Mouse (Mus musculus) cerebellum, adult 18-20 months (tissue): ENCODE measurements around the gene B4galt3.
A peak's percentile ranks its signal among the peaks of the same experiment; 100 is the strongest.

Experiments
- DNase-seq, 2 experiments: peaks; one replicate each; pipeline ENCODE4 v3.0.0; 2021

B4galt3 gene

GRCm38 (mm10) chr1:171269848-171270572, at the start of gene B4galt3:
Gene B4galt3, plus strand, starts transcription at chr1:171270328.
- peak; percentile 98 to 99 for DNase-seq

DNA sequence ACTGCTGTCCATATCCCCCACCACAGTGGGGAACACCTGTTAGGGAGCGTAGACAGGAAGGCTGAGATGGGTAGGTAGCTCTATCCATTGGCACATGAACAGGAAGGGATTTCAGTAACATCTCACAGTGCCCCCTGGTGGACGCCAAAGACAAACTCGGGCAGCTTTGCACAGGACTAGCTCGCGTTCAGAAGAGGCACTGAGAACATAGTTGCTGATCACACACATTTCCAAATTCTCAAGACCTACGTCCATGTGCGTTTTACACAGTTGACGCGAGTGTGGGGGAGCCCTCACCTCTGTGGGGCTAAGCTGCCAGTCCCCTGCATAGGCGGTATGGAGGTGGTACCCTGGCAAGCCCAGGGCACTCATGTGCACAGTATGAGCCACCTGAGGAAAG, 49.3 kb upstream of the B4galt3 start:
- peak; percentile 84 to 89 for DNase-seq

DNA sequence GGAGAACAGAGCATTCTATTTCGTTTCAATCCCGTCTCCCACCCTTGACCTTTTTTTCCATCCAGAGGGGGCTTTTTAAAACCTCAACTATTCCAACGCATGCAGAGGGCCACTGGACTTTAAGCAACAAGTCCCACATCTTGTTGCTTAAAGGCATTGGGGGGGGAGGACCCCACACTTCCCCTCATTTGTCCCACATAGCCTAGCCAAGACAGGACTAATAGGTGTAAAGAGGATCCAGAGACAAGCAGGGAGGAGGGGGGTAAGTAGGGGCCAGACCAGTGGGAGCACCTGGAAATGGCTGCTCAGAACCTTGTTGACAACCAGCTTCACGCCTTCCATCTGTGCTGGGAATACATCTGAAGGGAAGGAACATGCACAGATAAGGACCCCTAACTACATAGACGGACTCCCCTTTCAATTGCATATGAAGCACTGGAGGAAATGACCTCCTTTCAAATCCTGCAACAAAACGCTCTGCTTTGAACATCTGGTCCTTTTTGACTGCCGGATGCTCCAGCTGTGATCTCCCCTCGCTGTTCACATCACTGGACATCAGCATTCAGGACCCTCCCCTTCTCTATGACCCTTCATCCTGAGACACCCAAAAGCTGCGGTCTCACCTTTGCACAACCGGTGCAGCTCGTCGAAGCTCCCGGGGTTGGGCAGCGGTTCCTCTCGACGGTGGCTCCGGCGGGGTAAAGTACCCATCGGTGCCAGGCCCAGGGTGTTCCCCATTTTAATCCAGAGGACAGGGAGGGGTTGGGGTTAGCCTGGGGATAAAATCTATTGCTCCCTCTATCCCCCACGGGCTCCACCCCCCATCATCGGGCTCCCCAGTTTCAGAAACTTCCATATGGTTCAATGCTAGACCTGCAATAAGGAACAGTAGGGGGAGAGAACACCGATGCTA, 48.6 kb upstream of the B4galt3 start:
- peak; percentile 27 to 39 for DNase-seq

GRCm38 (mm10) chr1:171222238-171223155, 47.6 kb upstream of the B4galt3 start, which contains the start of gene Tomm40l:
Gene Tomm40l, minus strand, starts transcription at chr1:171222514.
- peak; percentile 88 to 96 for DNase-seq

- no peak for DNase-seq
Measured at GRCm38 (mm10) chr1:171223168-171223567, 47.0 kb upstream of the B4galt3 start.

GRCm38 (mm10) chr1:171223796-171224195, 46.3 kb upstream of the B4galt3 start:
- no peak for DNase-seq

- no peak for DNase-seq
Measured at GRCm38 (mm10) chr1:171224857-171225256, 45.3 kb upstream of the B4galt3 start, which contains the start of gene Apoa2. Gene Apoa2, plus strand, starts transcription at chr1:171225054.

- DNase-seq: no peak
Measured at GRCm38 (mm10) chr1:171226780-171227179, 43.3 kb upstream of the B4galt3 start.

GRCm38 (mm10) chr1:171227879-171228278, 42.2 kb upstream of the B4galt3 start:
- no peak for DNase-seq

DNA sequence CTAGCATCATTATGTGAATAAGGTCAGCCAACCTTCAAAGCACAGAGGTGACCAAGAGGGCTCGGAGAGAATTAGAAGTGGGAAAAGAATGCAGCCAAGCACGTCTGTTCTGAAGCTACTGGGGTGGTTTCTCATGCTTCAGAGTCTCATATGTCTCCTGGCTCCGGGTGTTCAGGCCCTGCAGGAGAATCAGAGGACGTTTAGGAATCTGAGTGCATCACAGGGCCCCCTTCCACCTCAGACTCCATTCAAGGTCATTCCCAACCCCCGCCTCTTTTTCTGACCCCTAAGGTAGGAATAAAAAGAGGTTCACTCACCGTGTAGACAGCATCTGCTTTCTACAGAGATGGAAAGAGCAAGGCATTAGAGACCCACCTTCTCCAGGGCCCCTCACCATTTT, 40.4 kb upstream of the B4galt3 start:
- DNase-seq: no peak

DNA sequence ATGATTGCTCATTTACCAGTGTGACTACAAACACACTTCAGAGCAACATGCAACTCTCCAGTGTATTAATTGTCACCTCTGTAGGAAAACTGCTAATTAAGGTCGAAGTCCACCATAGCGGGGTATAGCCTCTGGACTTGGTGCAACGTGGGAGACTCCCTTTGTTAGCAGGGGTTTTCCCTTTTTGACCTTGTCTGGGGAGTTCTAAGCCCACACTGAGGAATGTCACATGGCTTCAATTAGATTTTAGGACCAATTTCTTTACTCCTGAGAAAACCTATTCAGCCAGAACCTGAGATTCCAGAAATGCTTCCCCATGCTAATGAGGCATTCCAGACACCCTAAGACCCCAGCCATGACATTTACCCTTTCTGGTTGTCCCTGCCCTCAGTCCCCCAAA, 39.9 kb upstream of the B4galt3 start:
- no peak for DNase-seq

GRCm38 (mm10) chr1:171231844-171232243, 38.3 kb upstream of the B4galt3 start:
- DNase-seq: no peak

DNA sequence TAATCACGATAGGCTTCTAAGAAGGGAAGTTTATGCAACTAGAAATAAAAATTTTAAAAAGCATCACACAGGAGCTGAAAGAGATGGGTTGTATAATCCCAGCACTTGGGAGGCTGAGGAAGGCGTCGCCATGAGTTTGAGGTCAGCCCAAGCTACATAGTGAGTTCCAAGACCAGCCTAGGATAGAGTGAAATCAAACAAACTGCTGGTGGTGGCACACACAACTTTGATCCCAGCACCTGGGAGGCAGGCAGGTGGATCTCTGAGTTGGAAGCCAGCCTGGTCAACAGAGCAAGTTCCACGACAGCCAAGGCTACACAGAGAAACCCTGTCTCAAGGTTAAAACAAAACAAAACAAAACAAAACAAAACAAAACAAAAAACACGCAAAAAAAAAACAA, 37.8 kb upstream of the B4galt3 start:
- no peak for DNase-seq

DNA sequence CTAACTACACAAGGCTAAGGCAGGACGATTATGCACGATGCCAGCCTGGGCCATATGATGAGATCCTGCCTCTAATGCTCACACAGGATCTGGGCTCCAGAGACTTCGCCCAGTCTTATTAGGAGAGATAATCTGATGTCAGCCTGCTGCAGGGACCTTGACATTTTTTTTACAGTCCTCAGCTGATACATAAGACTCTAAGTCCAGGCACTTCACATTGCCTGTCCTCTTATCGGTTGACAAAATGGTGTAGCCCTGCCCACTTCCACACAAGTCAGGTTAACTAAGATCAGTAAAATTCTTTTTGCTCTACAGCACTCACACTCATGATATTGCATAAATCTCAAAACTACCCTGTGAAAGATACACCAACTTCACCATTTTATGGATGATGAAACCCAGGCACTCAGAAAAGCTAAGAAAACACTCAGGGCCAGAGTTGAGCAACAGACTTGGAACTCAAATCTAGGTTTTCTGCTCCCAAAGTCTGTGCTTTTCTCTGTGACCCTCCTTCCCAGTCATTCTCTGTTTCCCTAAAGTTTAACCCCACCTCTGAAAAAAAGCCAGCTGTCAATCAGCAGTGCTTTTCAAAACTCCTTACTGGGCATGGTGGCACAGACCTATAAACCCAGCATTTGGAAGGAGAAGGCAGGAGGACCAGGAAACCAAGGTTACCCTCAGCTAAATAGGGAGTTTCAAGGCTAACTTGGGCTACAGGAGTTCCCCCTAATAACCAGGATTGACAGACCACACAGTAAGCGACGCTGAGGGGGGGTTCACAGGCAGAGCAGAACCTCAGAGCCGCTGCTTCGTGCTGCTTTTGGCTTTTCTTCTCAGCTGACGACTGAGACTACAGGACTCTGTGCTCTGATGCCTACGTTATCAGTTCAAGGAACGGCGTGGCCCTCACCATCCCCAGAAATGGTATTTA, 37.1 kb upstream of the B4galt3 start:
- no peak for DNase-seq

DNA sequence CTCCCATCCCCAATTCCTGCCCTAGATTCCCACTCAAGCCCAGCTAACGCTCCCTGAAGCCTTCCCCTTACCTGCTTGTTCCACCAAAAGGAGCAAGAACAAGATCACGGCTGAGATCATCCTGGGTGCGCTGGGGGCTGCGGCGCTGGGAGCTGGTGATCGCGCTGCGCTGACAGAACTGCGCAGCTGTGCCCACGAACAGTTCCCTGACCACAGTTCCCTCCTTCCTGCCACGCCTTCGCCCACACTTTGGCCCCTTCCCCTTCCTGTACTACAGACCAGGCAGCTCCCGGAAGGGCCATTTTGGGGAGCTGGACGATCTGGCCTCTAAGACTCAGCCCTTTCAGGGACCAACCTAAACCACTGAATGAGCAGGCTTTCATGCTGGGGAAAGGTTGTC, 36.0 kb upstream of the B4galt3 start, which contains the start of gene Fcer1g:
Fcer1g (minus strand) TSS at position 240 of the 400 bp plus-strand sequence.
- no peak for DNase-seq

DNA sequence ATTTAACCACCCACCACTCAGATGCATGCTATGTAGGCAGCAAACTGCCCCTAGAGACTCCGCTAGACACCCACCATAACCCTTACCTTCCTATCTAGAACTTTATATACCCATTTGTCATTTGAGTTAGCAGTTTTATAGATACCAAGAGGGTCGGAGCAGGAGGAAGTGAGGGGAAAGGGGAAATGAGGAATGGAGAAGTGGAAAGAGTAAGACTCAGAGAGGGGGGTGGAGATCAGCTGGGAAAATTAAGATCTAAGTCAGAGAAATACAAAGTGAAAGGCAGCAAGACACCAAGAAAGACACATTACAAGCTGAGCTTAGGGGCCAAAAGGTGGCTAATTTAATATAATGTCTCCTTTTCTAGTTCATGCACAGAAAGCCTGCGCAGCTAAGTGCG, 35.6 kb upstream of the B4galt3 start:
- no peak for DNase-seq

DNA sequence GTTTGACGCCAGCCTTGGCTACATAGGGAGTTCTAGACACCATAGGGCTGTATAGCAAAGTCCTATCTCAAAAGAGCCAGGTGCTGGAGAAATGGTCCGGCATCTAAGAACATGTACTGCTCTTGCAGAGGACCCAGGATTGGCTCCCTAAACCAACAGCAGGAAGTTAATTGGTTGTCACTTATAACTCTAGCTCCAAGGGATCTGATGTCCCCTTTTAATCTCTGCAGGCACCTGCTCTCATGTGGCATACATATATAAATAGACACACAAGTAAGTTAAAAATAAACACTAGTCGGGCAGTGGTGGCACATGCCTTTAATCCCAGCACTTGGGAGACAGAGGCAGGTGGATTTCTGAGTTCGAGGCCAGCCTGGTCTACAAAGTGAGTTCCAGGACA, 34.3 kb upstream of the B4galt3 start:
- no peak for DNase-seq

GRCm38 (mm10) chr1:171237438-171237837, 32.7 kb upstream of the B4galt3 start:
- no peak for DNase-seq

DNA sequence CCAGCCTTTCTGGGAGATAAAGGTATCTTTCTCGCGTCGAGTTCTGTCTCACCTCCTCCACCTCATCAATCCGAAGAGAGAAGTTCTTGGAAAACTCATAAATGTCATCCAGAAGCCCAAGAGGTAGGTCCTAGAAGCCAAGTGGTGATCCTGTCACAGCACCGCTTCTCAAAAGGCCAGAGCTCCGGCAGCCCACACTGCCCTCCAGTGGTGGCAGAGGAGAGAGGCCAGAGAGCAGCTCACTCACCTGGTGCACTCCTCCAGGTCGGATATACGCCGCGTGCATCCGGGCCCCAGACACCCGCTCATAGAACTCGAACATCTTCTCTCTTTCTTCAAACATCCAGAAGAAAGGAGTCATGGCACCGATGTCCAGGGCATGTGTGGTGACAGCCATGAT, 31.7 kb upstream of the B4galt3 start:
- DNase-seq: peak in 1 of 2 experiments; percentile 61

DNA sequence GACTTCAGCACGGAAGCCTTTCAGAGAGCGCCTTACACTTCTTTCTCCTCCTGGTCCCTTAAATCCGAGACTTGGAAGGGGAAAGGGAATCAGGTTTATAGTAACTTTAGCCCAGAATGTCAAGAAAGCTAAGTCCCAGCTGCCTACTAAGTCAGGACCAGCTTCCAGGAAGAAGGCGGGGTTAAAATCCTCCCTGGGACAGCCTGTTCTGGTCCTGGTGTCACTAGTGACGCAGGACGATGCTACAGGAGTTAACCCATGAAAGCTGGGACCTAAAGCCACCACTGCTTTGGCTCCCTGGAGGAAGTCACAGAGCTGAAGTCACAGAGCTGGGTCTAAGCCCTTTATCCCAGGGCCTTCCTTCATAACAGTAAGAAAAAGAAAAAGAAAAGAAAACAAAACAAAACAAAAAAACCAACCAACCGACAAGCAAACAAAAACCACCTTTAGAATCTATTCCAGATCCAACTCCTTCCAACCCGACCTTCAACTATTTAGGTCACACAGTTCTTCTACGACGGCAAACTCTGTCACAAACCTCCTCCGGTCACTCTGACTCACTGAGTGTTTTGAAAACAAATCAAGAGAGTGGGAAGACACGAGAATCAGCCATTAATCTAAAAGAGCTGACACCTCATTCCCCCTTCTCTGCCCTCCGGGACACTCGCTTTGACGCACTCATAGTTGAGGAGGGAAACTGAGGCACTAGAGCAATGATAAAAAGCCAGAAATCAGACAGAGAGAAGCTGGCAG, 30.0 kb upstream of the B4galt3 start:
- DNase-seq: no peak

DNA sequence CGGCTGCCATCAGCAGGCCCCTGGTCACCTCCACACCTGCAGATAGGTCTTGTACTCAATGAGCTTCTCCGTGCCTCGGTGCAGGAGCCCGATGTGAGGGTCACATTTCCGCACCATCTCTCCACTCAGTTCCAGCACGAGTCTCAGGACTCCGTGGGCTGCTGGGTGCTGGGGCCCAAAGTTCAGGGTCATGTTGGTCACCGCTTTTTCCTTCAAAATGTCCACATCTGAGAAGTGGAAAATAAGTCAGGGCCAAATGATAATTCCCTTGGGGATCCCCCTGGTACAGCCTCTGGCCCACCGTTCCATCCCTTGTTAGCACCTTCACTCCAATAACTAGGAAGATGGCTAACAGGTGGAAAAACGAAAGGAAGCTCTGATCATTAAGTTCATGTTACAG, 29.2 kb upstream of the B4galt3 start:
- DNase-seq: no peak
